Mouse (Mus musculus) T-helper 2 cell (primary cell): ENCODE measurements at regions not wholly inside any gene's neighbourhood (a gene's known extent, or its start where the extent isn't known, plus 50 kb on each side); places are given as distances from the start of the nearest gene placed in this dataset.

ENCODE experiments used
- in situ Hi-C: fragments of 300-600 bp; cut with MboI, MseI; formaldehyde crosslinking; loops from one replicate; pipeline ENCODE4 v1.15.1; 2025; ENCODE audit warnings: high pct_unique_total_duplicates

- in situ Hi-C loops: no loop called here
These were observed 231.4 kb upstream of the Gm6657 start for GRCm38 (mm10) chr12:77962631-77963030.

GRCm38 (mm10) chr12:77968543-77968942 lies 225.5 kb upstream of the Gm6657 start:
- in situ Hi-C loops: no loop called here

- in situ Hi-C loops: no loop called here
These were observed 224.0 kb upstream of the Gm6657 start for GRCm38 (mm10) chr12:77970026-77970425.

- in situ Hi-C loops: no loop called here
These were observed 221.9 kb upstream of the Gm6657 start for GRCm38 (mm10) chr12:77972165-77972564.

GRCm38 (mm10) chr12:77976952-77977351 lies 217.1 kb upstream of the Gm6657 start:
- in situ Hi-C loops: loop anchor here (25.0 kb wide), 1 partner anchor 1785 kb away; no protein-coding TSS in a partner anchor

- in situ Hi-C loops: loop anchor here (25.0 kb wide), 1 partner anchor 1776 kb away; no protein-coding TSS in a partner anchor
These were observed 207.3 kb upstream of the Gm6657 start for GRCm38 (mm10) chr12:77986738-77987137.

- in situ Hi-C loops: loop anchor here (25.0 kb wide), 1 partner anchor 1773 kb away; no protein-coding TSS in a partner anchor
These were observed 204.3 kb upstream of the Gm6657 start for GRCm38 (mm10) chr12:77989766-77990165.

- in situ Hi-C loops: loop anchor here (25.0 kb wide), 1 partner anchor 1771 kb away; no protein-coding TSS in a partner anchor
These were observed 202.4 kb upstream of the Gm6657 start for GRCm38 (mm10) chr12:77991627-77992026.

- in situ Hi-C loops: loop anchor here (25.0 kb wide), 1 partner anchor 1768 kb away; no protein-coding TSS in a partner anchor
These were observed 199.9 kb upstream of the Gm6657 start for GRCm38 (mm10) chr12:77994176-77994575.

GRCm38 (mm10) chr12:77997916-77998315 lies 196.1 kb upstream of the Gm6657 start:
- in situ Hi-C loops: loop anchor here (25.0 kb wide), 1 partner anchor 1764 kb away; no protein-coding TSS in a partner anchor

GRCm38 (mm10) chr12:78000401-78000800 lies 193.6 kb upstream of the Gm6657 start:
- in situ Hi-C loops: no loop called here

- in situ Hi-C loops: no loop called here
These were observed 192.2 kb upstream of the Gm6657 start for GRCm38 (mm10) chr12:78001846-78002245.

- in situ Hi-C loops: no loop called here
These were observed 160.3 kb upstream of the Gm6657 start for GRCm38 (mm10) chr12:78033766-78034165.

GRCm38 (mm10) chr12:78046582-78046981 lies 147.5 kb upstream of the Gm6657 start:
- in situ Hi-C loops: no loop called here

- in situ Hi-C loops: no loop called here
These were observed 138.1 kb upstream of the Gm6657 start for GRCm38 (mm10) chr12:78055956-78056355.

GRCm38 (mm10) chr12:78057166-78057565 lies 136.9 kb upstream of the Gm6657 start:
- in situ Hi-C loops: no loop called here

- in situ Hi-C loops: no loop called here
These were observed 134.1 kb upstream of the Gm6657 start for GRCm38 (mm10) chr12:78059965-78060364.

- in situ Hi-C loops: no loop called here
These were observed 128.0 kb upstream of the Gm6657 start for GRCm38 (mm10) chr12:78066024-78066423.

GRCm38 (mm10) chr12:78072935-78073334 lies 121.1 kb upstream of the Gm6657 start:
- in situ Hi-C loops: no loop called here

- in situ Hi-C loops: no loop called here
These were observed 119.7 kb upstream of the Gm6657 start for GRCm38 (mm10) chr12:78074290-78074802.

GRCm38 (mm10) chr12:78077285-78077684 lies 116.8 kb upstream of the Gm6657 start:
- in situ Hi-C loops: no loop called here

- in situ Hi-C loops: no loop called here
These were observed 111.9 kb upstream of the Gm6657 start for GRCm38 (mm10) chr12:78082163-78082562.

GRCm38 (mm10) chr12:78086016-78086415 lies 108.0 kb upstream of the Gm6657 start:
- in situ Hi-C loops: no loop called here

GRCm38 (mm10) chr12:78087921-78088320 lies 106.1 kb upstream of the Gm6657 start:
- in situ Hi-C loops: no loop called here
